Mouse (Mus musculus) yolk sac, embryonic 10.5 days (tissue): ENCODE measurements around the gene Bst1.

ENCODE experiments used
- DNase-seq: peaks from one replicate; pipeline ENCODE4 v3.0.0-alpha.2; 2017; ENCODE audit warnings: low spot score

Bst1 gene

DNA sequence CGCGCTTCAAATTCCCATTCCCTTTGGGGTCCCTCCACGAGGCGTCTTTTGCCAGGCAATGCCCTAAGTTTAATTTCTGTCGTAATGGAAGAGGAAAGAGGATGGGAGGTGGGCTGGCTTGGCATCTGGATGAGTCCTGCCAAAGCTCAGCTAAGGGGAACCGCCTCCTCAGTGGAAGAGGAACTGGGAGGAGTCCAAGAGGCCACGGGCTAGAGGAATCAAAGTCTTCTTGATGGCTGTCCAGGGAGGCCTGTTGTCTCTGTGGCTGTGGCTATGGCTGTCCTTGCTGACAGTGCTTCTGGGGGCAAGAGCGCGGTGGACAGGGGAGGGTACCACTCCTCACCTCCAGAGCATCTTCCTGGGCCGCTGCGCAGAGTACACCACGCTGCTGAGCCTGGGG is at the start of gene Bst1:
TSS of gene Bst1 (plus strand) at position 191 of the 400 bp plus-strand sequence.
- no peak for DNase-seq

- DNase-seq, result no peak
These were observed 47.9 kb upstream of the Bst1 start for GRCm38 (mm10) chr5:43770618-43771354.

GRCm38 (mm10) chr5:43771555-43771954 is 47.1 kb upstream of the Bst1 start:
- DNase-seq, result no peak

DNA sequence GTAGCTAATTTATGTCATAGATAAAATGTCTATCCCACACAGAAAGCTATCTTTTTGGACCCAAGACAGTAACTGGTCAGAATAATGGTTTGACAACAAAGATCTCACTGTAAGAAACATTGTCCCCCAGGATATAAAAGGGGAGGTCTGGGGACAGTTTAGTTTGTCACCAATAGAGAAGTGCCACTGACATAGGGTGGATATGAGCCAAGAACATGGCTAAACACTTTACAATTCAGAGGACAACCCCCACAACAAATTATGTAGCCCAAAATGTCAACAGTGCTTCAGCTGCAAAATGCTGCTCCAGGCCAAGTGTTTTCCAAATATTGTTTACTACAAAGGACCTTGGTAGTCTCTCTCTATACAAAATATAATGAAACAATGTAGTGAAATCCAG is 42.3 kb upstream of the Bst1 start:
- no peak for DNase-seq

DNA sequence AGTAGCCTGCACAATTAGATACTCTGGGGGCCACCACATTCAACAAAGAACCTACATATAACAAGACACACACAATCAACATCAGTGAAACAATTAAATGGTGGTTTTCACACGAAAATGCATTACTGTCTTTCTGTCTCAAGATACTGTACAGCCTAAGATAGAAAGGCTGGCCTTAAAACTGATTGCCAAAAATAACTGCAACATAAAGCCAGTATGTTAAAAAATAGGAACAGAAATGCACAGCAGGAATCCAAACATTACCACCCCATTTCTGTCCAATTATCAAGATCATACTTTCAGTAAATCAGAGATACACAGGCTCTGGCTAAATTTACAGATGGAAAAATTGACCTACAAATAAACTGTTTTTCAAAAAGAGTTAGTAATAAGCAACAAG is 41.7 kb upstream of the Bst1 start:
- DNase-seq, result no peak

GRCm38 (mm10) chr5:43778583-43778982 is 40.1 kb upstream of the Bst1 start:
- no peak for DNase-seq

- DNase-seq, result peak; percentile 30
These were observed 37.2 kb upstream of the Bst1 start for GRCm38 (mm10) chr5:43781423-43781976.

DNA sequence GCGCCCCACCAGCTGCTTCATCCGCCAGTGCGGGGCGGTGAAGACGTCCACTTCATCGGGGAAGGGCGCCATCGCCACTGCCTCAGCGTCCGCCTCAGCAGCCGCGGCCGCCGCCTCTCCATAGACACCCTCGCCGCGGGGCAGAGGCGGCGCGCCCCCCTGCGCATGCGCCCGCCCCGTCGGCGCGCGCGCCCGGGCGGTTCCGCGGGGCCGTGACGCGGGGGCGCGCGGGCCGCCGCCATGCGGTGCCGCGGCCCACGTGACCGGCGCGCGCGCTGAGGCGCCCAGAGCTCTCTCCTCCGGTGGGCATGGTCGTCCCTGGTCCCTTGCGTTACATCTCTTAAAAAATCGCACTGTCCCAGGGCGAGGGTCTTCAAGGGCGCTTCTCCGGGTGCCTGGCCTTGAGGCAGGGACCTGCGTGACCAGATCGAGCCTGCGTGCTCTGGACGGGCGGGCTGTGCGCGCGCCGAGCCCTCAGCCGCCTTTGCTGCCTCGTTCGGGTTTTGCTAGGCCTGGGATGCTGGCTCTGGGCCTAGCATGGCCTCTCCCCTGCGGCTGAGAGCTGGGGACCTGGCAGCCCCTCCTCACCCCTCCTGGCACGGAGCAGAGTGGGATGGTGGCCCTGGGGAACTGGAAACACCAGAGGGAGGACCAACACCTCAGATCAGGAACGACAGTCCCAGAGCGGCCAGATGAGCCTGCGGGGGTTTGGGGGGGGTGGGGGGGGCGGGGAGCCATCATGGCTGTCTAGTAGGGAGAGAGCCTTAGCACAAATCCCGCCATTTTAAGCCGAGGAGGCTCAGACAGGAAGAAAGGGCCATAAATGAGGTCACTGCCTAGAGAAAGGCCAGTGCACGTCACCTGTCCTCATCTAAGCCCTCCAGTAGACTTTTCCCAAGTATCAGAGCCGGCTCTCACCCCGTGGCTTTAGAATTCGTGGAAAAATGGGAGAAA is 36.4 kb upstream of the Bst1 start:
- peak; percentile 84 for DNase-seq

DNA sequence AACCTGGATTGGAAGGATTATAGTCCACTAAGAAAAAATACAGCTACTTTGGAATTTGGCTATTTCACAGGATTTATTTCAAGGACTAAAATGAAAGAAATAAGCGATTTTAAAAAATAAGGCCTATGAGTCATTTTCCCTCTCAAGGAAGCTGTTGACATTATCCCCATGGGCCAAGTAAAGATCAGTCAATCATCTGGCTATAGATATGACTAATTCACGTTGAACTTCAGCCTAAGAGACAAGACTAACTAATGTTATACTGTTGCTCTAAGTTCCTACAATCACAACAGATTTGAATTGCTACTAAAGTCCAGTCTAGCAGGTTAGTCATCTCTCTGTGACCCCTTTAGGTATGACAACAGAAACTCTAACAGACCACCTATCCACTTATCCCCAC is 34.7 kb upstream of the Bst1 start:
- no peak for DNase-seq

DNA sequence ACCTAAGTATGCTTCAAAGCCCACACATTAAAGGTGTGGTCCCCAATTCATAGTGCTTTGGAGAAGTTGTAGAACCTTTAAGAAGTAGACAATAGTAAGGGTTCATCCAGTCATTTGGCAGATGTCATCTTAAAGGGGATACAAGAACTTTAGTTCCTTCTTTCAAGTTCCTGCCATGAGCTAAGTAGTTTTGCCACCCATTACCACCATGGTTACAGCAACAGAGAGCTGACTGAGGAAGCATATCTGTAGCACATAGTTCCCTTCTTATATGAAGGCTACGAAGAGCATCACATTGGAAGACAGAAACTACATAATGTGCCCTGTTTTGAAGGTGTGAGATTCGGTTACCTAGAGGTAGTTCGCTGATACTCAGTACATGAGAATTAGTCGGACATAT is 32.1 kb upstream of the Bst1 start:
- DNase-seq, result no peak

GRCm38 (mm10) chr5:43787976-43788752 is 30.5 kb upstream of the Bst1 start:
- DNase-seq, result no peak

DNA sequence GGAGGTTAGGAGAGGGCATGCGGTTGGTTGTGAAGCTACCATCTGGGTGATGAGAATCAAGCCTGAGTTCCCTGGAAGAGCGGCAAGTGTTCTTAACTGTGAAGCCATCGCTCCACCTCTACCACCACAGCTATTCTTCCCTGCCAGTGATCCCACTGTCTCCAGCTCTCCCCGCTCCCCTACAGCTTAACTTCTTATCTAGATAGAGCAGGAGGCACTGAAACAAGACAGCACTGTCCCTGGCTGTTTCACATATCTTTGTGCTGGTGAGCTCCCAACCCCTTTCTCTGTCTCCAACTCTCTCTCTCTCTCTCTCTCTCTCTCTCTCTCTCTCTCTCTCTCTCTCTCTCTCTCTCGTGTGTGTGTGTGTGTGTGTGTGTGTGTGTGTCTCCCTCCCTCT is 26.3 kb upstream of the Bst1 start:
- no peak for DNase-seq

DNA sequence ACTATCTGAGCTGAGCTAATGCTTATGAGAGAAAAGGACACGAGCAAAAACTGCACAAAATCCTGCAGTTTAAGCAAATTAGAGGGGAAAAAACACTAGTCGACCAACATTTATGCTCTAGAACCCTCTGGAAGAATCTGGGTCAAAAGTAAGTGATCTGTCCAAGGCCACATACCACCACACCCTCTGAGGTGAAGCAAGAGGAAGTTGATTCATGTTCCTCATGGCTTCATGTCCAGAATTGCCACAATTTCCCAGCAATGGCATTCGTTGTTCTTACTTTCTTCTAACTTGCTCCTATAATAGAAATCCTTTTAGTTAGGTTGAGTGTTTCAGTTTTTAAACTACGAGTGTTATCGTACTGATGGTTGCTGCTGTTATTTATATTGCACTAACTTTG is 19.2 kb upstream of the Bst1 start:
- DNase-seq, result no peak

DNA sequence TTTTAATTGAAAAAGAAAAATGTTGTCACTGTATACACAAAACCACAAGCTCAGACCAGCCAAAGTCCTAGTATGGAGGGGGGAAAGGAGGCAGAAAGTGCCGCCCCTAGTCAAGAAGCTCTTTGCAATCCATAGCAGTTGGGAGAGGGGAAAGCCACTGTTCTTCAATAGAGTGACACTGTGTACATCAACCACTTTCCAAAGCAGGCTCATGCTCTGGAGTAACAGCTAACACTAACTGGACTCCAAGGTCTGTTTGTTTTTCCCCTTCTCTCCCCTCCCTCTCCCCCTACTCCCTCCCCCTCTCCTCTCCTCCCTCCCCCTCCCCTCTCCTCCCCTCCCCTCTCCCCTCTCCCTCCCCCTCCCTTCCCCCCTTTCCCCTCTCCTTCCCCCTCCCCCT is 18.0 kb upstream of the Bst1 start:
- DNase-seq, result no peak

- DNase-seq, result no peak
These were observed 17.4 kb upstream of the Bst1 start for GRCm38 (mm10) chr5:43801253-43801652.

DNA sequence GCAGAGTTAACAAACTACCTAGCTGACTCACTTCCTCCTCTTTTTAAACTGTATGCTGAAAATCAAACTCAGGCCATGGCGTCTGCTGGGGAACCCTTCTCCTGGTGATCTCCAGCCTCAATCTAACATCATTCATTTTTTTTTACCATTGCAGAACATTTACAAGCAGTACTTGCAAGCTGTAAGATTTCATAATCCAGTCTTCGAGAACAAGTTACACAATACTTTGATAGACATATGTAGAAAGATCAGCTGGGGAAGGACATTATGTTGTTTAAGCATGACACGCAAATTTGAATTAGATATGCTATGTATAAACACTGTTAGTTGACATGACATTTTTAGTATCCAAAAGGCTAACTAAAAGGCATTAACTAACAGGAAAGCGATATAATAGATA is 16.9 kb upstream of the Bst1 start:
- DNase-seq, result no peak

- no peak for DNase-seq
These were observed 13.3 kb upstream of the Bst1 start for GRCm38 (mm10) chr5:43805401-43805800.

DNA sequence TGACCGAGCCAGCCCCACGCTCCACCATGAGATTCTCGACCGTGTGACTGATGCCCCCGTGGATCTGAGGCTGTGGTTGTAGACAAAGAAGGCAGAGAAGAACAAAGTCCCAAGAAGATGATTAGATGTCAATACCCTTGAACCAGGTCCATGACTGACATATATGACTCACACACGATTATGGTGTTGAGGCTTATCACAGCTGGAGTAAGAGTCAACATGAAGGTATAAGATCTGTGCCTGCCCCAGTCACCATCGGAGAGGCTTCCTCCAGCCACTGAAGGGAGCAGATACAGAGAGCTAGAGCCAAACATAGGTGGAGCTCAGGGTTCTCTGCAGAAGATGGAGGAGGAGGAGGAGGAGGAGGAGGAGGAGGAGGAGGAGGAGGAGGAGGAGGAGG is 12.3 kb upstream of the Bst1 start:
- no peak for DNase-seq

DNA sequence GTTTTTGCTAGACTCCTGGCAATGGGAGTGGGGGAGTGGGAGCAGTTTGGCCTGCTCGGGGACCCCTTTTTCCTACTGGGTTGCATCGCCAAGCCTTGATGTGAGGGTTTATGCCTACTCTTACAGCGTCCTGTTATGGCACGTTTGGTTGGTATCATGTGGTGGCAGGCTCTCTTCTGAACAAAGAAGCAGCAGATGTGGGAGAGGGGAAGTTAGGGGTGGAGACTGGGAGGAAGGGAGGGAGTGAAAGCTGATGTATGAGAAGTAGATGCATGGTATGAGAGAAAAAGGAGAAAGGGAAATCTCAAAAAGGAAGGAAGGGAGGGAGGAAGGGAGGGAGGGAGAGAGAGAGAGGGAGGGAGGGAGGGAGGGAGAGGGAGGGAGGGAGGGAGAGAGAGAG is 11.8 kb upstream of the Bst1 start:
- no peak for DNase-seq

GRCm38 (mm10) chr5:43807744-43808696 is 10.7 kb upstream of the Bst1 start:
- peak; percentile 82 for DNase-seq
